Mouse (Mus musculus) cerebellum, postnatal 4 days (tissue): ENCODE measurements at regions not wholly inside any gene's neighbourhood (a gene's known extent, or its start where the extent isn't known, plus 50 kb on each side); places are given as distances from the start of the nearest gene placed in this dataset.

Experiments used
- DNase-seq, 2 experiments: peaks; one replicate each; pipeline ENCODE4 v3.0.0; 2022; ENCODE audit warnings: low spot score in 2 of 2, mixed read lengths in 1 of 2

DNA sequence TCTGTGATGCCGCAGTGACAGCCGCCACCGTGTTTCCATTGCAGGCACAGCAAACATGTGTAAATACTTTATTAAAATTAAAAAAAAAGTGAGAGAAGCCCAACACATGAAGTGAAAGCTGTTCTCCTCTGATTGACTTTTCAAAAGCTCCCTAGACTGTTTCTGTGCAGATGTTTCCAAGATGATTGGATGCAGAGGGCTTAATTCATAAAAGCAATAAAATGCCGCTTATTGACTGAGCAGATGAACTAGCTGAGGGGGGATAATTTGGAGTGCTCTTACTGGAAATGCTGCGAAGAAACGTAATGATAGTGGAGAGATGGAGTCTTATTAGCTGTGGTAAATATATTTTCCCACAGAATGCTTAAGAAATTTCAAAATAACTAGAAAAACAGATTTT lies 170.4 kb downstream of the Rnf144a start:
- no peak for DNase-seq

DNA sequence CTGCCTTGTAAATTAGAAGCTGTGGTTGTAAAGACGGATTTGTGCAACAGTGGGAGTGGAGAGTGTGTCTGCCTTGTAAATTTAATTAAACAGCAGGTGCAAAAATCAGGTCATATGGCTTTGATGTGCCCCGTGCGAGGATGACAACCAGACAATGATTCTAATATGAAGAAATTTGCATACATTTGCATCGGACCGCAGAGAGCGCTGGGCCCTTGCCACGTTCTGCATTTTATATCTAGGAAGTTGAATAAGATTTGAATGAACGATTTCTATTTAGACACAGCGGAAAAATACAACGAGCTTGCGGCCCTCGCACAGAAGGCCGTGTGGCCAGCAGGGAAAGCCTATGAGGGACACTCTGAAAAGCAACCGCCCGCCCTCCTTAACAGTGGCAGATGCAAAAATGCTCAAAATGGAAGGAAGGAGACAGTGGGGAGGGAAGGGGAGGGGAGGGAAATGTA lies 187.5 kb downstream of the Rnf144a start:
- DNase-seq: peak in 1 of 2 experiments; percentile 14

DNA sequence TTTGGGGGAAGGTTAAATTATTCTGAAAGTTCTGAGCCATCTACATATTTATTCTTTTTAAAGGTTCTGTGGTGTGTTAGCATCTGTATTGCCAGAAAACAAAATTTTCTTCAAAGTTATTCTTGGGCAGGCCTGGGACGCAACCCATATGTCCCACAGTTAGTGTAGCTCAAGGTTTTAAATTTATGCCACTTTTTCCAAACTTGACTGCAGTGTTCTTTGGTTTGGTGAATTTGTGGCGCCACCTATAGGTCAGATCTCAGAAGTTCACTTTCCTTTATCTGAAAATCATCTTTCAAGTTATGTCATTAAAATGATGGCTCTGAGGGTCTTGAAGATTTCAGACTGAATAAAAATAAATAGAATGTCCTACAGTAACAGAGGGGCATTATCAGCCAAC lies 188.7 kb downstream of the Rnf144a start:
- DNase-seq: peak in 1 of 2 experiments; percentile 57

DNA sequence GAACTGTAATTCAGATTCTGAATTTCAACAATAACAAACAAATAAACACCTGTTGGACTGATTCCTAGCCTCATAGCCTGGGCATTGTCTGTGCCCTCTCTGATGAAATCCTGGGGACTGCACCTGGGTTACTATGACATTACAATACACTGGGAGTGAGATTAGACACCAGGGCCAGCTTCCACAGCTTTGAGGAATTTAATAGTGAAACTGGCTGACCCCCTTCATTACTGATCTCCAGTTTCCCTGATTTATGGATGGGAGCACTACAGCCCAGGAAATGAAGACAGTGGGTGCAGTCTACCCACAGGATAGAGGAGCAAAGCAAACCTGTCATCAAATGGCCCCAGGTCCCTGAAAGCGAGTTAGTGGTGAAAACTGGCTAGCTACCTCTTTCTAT lies 202.6 kb downstream of the Rnf144a start:
- no peak for DNase-seq

DNA sequence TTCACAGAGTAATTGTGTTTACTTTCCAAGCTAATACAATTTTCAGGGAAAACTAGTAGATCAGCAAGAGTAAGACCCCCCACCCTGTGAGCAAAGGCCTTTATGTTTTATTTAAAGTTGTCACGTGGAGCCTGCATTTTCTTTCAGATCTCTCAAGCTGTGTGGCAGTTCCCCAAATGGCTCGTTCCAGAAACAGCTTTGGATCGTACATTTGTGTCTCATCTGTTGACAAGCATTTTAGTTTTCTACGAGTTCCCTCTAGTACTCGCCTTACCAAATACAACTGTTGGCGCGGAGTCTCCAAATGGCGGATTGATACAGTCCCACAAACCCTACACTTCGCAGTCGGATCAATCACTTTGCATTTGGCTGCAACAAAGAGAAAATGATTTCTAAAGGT lies 203.6 kb downstream of the Rnf144a start:
- DNase-seq: no peak

DNA sequence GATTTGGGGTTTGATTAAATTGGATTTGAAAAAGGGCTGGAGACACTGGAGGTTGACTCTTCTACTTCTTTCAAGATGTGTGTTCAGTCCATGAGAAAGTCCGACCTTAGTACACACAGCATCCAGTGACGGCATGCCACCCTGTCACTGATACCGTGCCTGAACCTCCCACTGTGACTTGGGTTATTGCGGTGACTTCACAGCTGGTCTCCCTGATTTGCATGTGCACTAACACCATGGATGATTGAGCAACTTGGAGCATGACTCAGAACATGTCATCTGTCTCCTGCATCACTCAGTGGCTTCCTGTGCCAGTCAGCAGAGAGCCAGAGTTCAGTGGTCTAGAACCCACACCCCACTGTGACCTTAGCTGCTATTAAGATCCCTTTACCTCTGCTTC lies 208.3 kb downstream of the Rnf144a start:
- no peak for DNase-seq

DNA sequence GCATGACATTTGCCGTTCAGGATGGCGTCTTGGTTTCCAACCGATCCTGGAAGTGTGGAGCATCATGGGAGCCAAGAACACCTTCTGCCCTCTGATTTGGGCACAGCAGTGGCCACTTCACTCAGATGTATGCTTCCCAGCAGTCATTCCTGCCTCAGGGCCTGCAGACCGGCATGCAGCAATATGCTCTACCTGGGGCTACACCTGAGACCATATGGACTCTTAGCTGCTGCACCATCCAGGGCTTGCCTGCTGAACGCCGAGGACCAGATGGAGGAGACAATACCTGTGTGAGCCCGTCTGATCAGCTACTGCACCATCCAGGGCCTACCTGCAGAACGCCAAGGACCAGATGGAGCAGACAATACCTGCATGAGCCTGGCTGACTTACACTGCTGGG lies 209.0 kb downstream of the Rnf144a start:
- peak in 1 of 2 experiments; percentile 37 for DNase-seq

DNA sequence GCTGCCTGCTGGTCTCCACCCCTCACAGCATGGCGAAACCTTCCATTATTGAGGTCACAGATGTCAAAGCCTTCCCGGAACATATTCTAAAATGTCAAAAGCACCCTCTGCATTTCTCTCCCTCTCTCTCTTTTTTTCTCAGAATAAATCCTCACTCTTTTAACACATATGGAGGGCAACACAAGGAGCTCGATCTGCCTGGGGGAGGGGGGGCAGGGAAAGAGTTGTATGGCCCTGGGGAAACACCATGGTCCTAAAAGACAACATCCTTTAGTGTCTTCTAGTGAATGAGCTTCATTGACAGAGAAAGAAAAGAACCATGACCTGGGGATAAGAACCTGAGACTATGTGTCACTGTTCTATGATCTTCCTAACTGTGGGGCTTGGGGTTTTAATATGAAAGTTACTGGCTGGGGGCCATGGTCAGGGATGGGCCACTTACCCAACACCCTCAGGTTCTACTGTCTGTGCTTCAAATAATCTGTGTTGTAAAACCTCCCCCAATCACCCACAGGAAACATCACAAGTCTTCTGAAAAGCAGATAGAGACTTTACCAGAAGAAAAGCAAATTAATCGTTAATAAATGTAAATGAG lies 223.0 kb downstream of the Rnf144a start:
- no peak for DNase-seq

DNA sequence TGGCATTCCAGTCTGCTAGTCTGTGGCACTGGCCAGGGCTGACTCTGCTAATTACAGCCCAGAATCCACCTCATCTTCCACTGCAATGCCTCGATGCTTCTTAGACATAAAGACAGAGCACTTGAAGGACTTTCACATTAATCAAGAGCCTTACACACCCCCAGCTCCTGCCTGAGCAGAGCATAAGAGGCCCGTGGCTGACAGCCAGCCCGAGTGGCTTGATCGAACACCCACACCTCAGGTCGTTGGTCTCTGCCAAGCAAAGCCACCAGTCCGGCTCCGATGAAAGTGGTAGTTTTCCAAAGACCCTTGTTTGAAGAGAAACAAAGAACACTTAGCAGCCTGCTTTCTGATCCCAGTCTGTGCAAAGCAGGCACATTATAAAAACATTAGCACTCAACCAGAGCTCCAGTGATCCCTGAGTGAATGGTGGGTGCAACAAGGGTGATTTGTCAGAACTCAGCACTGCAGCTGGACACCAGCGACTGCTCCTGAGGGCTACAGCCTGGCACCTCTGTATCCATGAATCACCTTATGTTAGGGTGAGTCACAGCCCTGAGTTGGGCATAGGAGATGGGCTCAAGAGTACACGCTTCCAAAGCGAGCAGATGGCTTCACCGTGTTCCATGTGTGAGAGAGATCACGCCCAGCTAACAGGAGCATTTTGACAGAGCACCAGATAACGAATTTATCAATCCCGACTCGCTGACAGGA lies 223.6 kb downstream of the Rnf144a start:
- DNase-seq: peak in 1 of 2 experiments; percentile 22

DNA sequence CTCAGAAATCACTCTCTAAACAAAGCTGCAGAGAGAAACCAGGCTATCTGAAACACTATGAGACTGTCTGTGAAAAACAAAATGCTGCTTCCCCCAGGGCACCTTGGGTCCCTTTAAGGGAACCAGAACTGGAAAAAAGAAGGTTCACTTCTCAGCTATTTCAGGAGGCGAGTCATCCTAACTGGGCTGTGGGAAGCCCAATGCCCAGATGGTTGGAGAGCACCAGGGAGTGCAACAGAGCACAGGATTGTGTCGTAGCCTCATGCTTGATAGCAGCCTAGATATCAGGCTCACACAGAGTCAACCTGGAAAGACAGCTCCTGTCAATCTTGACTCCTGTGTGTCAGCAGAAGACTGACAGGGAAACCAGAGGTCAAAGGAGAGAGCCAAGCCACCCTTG lies 226.1 kb downstream of the Rnf144a start:
- DNase-seq: no peak

DNA sequence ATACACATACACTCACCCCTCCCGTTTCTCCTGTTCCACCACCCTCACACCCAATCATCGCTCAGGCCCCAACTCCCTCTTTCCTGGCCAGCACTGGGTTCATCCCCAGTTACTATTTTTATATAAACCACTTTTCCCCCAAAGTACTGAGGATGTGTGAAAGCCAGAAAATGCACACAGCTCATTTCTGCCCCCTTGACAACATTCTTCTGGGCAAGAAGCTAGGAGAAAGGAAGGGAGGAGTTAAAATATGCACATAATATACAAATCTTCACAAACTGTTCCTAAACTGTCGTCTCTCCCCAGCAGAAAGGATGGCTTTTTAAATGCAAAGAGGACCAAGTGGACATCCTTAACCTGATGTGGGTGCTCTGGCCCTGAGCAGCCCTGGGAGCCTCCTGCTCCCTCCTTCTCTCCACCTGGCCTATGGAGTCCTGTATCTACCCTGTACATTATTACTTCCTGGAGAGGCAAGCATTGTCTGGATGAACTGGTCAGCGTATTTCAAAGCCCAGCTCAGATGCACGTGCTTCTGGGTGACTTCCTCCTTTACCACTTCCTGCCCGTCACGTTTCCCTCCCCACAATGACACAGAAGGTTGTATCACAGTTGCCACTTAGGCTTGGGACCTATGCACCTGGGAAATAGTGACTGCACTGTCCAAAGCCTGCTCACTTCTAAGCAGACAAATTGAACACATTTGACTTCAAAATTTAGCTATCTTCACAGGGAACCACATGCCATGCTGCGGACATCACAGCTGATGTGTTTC lies 227.8 kb downstream of the Rnf144a start:
- no peak for DNase-seq

DNA sequence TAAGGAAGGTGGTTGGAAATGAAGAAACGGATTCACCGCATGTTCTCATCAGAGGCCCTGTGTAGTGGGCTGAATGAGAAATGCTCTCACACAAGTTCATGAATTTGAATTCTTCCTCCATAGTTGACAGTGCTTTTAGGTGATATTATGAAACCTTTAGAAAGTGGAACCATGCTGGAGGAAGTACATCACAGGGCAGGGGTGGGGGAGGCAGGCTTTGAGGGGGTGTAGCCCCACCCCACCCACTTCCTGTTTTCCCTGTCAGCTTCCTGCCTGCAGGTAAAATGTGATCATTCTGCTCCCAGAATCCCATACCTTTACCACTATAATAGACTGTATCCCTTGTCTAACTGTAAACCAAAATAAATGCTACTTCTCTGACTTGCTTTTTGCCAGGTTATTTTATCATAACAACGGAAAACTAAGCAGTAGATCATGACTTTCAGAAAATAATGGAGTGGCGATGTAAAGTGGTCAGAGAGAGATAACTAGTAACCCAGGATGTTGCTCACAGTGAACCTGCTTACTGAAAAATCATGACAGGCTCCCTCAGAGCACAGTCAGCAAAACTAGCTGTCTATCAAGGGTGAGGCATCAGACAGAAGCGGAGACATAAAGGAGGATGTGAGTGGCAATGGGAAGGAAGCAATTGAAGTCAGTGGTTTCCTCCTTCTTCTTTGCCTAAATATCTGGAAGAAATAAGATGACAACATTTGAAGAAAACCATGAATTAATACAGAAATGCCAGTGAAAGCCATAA lies 230.2 kb downstream of the Rnf144a start:
- no peak for DNase-seq

DNA sequence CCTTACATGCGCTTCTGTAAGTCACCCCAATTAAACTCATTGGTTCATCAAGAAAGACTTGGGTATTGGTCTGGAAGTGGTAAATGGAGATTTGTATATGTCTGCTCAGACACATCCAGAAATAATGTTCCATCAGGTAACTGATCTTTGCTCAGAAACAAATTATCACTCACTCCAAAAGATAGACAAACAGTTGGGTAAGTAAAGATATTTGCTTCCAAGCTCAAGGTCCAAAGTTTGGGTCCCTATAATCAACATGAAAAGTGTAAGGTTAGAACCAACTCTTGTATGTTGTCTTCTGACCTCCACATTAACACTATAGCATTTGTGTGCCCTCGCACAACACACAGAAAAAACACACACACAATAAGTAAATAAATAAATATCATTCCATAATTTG lies 232.0 kb downstream of the Rnf144a start:
- DNase-seq: no peak

DNA sequence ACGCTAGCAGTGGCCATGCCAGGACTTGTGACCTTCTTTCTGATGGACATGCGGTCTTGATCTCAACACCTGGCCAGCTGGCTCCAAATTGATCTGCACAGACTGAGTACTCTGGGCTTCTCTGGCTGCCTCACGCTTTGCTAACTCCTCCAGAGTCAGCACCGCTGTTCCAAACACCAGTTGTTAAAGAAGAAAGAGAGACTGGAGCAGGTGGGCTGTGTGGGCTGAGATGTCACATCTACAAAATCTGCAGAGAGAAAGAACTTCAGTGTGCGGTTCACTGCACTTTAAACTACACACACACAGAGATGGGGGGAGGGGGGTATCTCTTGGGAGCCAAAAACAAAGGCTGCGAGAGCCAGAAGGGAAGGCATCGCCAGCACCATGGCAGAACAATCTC lies 234.2 kb downstream of the Rnf144a start:
- peak in 1 of 2 experiments; percentile 3 for DNase-seq

DNA sequence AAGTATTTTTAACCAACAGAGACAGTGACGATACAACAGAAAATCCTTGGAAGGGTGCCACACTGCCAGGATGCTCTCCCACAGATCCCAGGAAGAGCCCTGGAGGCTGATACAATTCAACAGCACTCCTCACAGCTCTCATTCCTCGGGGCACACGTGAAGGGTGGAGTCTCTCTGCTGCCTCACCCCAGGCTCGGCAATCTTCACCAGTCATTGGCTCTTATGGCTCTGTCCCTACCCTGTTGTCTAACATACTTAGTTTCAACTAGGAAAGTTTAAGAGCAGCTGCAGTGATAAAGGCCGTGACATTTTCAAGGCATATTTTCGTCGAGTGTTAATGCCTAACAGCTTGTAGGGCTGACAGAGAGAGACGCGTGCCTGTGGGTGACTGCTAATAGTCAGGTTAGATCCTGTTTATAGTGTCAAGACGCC lies 238.8 kb downstream of the Rnf144a start:
- no peak for DNase-seq

DNA sequence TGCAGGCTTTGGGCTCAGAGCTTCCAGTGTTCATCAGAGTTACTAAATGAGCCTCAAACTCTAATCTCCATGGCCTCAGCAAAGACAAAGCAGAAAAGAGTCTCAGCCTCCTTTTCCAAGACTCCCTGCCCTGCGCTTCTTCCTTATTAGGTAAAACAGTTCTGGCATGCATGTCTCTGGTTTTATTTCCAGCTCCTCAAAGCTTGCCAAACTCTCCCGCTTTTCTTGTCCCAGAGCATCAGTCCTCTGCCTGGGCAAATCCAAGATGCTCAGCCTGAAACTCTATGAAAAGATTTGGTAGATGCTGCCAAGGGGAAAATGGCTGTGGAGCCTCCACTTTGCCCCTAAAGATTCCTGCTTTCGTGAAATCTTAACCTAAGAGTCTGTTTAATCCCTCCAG lies 251.6 kb downstream of the Rnf144a start:
- DNase-seq: no peak

DNA sequence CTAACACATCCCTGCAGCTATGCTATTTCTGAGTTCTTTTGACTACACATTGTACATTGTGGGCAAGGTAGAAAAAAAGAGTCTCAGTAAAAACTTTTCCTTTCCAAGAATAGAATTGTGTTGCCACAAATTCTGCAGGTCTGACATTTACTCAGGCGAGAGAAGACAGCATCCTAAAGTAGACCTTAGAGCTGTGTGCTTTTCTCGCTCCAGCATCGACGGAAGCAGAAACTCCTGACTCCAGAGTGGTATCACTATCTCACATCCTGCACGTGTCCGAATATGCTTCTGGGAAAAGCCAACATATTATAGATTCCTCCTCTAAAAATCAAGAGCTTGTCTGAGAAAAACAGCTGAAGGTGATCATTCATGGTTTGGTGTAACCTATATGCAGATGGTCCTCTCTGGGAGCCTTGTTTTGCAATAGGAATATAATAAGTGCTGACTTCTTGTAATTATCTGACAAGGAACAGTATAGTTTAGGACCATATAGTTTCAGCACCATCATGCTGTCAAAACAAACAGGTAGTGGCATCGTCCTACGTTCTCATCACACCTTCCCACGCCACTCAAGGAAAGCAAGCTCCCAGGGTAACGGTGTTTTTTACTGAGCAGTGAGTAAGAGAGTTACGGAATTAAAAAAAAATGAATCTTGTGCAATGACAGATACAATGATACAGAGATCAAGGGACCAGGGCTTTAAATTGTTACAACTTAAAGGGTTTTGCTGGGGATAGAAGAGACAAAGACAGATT lies 254.0 kb downstream of the Rnf144a start:
- no peak for DNase-seq

DNA sequence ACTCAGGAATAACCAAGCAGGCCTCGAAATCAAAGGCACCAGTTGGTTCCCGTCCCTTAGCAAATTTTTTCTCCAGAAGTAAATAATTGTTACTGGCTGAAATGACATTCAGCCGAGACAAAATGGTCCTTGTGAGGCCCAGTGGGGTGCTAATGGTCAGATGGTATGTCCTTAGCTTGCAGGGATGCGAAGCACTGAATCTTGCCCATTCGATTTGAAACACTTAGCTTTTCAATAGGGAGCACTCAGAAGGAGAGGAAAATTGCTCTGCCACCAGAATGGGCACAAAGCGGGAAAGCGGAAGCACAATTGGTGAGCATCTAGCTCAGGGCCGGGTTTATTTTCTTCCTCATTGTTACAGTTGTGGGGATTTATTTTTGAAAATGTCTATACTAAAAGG lies 262.1 kb downstream of the Rnf144a start:
- DNase-seq: no peak

DNA sequence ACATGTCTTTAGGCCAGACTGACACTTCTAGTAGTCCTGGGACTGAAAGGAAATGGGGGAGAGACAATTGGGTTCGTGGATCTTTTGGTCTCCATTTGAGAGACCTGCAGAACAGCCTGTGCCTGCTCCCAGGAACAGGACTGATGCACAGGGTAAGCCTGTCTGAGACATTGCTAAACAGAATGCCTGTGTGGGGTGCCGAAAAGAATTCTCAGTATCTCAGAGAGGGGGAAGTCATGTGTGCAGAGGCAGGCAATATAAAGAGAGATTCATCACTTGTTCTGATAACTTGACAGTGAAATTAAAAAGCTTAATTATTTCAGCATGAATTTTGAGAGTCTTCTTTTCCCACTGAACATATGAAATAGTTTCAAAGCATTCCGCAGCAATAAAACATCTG lies 268.7 kb downstream of the Rnf144a start:
- DNase-seq: no peak

DNA sequence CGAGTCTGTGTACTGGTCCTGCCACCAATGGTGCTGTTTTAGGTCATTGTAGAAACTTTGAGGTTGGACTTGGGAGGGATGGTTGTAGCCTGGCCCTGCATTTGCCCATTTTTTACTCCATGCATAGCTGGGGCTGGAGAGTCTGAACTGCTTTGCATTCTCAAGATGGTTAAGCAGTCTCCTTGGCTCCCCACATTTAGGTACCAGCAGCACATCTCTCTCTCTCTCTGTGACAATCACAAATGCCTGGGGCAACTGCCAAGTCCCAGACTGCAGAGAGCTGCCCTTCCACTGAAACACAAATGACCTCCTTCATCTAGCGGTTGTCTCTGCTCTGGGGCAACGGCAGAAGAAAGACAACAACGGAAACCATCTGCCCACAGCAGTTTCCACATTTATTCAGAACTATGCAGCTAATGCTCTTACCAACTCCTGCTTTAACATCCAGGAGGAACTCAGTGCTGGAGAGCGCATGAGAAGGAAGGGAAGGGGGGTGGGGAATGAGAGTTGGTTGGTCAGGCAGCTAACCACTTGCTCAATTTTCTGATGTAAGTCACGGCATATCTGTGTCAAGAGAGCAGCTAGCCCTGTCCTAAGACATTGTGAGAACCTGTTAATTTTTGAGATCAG lies 269.9 kb downstream of the Rnf144a start:
- DNase-seq: no peak

DNA sequence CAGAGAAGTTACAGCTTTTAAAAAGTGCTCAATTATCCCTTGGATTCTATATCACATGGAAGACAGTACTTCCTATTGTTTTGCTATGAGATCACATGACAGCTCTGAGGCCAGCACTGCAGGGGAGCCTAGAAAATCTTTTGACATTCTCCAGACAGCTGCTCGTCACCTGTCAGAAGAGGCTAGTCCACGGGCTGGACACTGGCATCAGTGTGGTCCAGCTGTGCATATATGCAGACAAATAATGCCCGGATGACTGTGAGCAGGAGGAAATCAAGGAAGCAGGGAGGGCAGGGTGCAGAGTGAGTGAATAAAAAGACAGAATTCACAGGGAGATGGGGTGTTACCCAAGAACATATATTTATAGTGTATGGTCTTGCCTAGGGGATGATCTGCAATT lies 270.4 kb downstream of the Rnf144a start:
- DNase-seq: no peak
